8 mouse cellular contexts compared by ENCODE assay signal in the genomic region with DNA sequence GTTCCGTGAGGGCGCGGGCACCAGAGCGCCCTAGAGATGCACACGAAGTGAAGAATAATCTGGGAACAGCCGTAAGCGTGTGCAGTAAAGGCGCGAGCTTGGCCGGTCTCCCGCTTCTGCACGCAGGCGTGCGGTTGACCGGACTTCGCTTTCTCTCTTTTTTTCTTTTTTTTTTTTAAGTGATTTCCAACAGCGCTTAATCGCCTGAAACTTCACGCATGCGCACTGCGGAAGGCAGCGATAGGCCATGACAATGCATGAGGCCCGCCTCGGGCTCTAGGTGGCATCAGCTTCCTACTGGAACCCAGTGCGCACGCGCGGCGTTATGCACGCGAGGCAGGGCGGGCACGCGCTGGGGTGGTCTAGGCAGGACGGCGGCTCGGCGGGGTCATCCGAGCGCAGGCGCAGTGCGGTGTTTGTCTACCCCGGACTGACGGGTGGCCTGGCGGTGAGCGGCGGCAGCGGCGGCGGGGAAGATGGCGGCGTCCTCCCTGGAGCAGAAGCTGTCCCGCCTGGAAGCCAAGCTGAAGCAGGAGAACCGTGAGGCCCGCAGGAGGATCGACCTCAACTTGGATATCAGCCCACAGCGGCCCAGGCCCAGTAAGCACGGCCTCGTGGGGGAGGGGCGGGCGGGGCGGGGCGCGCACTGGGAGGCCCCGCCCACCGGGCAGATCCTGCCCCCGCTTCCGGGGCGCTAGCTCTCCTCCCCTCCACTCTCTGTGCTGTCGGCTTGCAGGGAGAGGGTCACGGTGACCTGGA. TPM values are rescaled to one million over a fixed set of nuclear protein-coding genes. Genes with fewer than 3 reads are reported as not detected.
A peak's percentile ranks its signal among the peaks of the same experiment; 100 is the strongest.
DNase-seq lines count a peak whose midpoint lies in the region; ATAC-seq and TF ChIP-seq lines count a peak whose summit lies in the region.

Gene Map2k7 (plus strand): TSS at position 307 of the 759 bp plus-strand sequence.
Gene Gm49320 (plus strand): TSS at position 432 of the 759 bp plus-strand sequence.

- peak within 1 kb of the TSS; percentile 53 for H3K4me3 ChIP-seq in hindbrain, postnatal 0 days (ENCODE audit: low read length)
- peak within 1 kb of the TSS; percentile 96 for H3K4me3 ChIP-seq in left cerebral cortex, adult 2 months

- H3K4me2 ChIP-seq in hindbrain, postnatal 0 days (ENCODE audit: low read depth, low read length): peak within 1 kb of the TSS; percentile 76

- no peaks in the 10 kb centered on the region for H3K27me3 ChIP-seq in hindbrain, postnatal 0 days (ENCODE audit: insufficient read depth, low read length)

- no peaks in the 10 kb centered on the region for H3K9me3 ChIP-seq in hindbrain, postnatal 0 days (ENCODE audit: low read length)

- peak; percentile 96 for ATAC-seq in hindbrain, postnatal 0 days
- peak; percentile 89 for ATAC-seq in megakaryocyte, adult 5-6 weeks (ENCODE audit: poor library complexity, severe bottlenecking)

- H3K36me3 ChIP-seq in hindbrain, postnatal 0 days (ENCODE audit: insufficient read depth, low read length): peaks cover 20% of the 10 kb centered on the region

- peak; percentile 63 for TF ChIP-seq CTCF in hindbrain, postnatal 0 days (IDR thresholded peaks at IDR 0.05; ENCODE audit: low read depth)
- TF ChIP-seq CTCF in left cerebral cortex, adult 2 months (IDR thresholded peaks at IDR 0.05): peak; percentile 69

- peak within 1 kb of the TSS; percentile 91 for H3K27ac ChIP-seq in hindbrain, postnatal 0 days
- peak within 1 kb of the TSS; percentile 94 for H3K27ac ChIP-seq in left cerebral cortex, adult 2 months

- WGBS in hindbrain, postnatal 0 days: under 1% methylated on average over 69 of the region's 71 CpGs

- peak; percentile 100 for DNase-seq in WW6 (ENCODE audit: low read depth, low spot score)
- DNase-seq in cerebellum, postnatal 4 days (ENCODE audit: low spot score in 2 of 2): peak; percentile 100
- DNase-seq in gastrocnemius, adult 18-20 months (ENCODE audit: low spot score): peak; percentile 99
- DNase-seq in hindbrain, postnatal 0 days (ENCODE audit: low spot score): peak; percentile 100
- peak; percentile 100 for DNase-seq in left cerebral cortex, adult 2 months (ENCODE audit: extremely low spot score in 1 of 2, low spot score in 2 of 2)
- DNase-seq in right cerebral cortex, adult 2 months (ENCODE audit: low spot score in 2 of 2): peak; percentile 100
- peak; percentile 100 for DNase-seq in urinary bladder, postnatal 14 days (ENCODE audit: low spot score)

- H3K4me1 ChIP-seq in hindbrain, postnatal 0 days (ENCODE audit: insufficient read depth, low read length): peaks cover 17% of the 10 kb centered on the region

- intact Hi-C loops in left cerebral cortex, adult 2 months (cut with DNase I): loop anchor here (2.0 kb wide), 1 partner anchor 14 kb away; the partner anchor contains the start of gene Snapc2

- H3K9ac ChIP-seq in hindbrain, postnatal 0 days (replicated peaks; ENCODE audit: low read length): peak within 1 kb of the TSS; percentile 64

RNA-seq across cellular contexts. Expression of gene Map2k7, which starts in this region (rescaled TPM):
- 10 to 100 TPM; 80.9 to 90.4 TPM for total RNA-seq in gastrocnemius, adult 18-20 months (2021)
- total RNA-seq in hindbrain, postnatal 0 days (2014; rRNA removed): 30.8 and 39.7 TPM in 2 replicates
- polyA plus RNA-seq in hindbrain, postnatal 0 days (2015; fragmentation: Nextera tagmentation; extraction: Ambion mirVana): 24.7 and 27.7 TPM in 2 replicates
- total RNA-seq in left cerebral cortex, adult 2 months (2021): 10 to 100 TPM; 98.1 to 99.1 TPM
- 24.6 and 32.4 TPM in 2 replicates for total RNA-seq in megakaryocyte, adult 5-6 weeks (2015)
- 27.1 and 32.4 TPM in 2 replicates for total RNA-seq in megakaryocyte, adult 5-6 weeks (2017)

RNA-seq across cellular contexts. Expression of gene Gm49320, which starts in this region (rescaled TPM):
- under 1 TPM in 1 of 2 experiments, not detected in 1; 0.14 TPM for total RNA-seq in gastrocnemius, adult 18-20 months (2021)
- total RNA-seq in hindbrain, postnatal 0 days (2014; rRNA removed): not detected in 2 replicates
- 0.25 and 0.74 TPM in 2 replicates for polyA plus RNA-seq in hindbrain, postnatal 0 days (2015; fragmentation: Nextera tagmentation; extraction: Ambion mirVana)
- total RNA-seq in left cerebral cortex, adult 2 months (2021): 1 to 10 TPM in 1 of 2 experiments, not detected in 1; 1.8 TPM
- total RNA-seq in megakaryocyte, adult 5-6 weeks (2015): not detected in 2 replicates
- 0.12 TPM in 1 of 2 replicates, not detected in the other for total RNA-seq in megakaryocyte, adult 5-6 weeks (2017)

Comparison
In these comparisons a context has a peak if more than half of its experiments do, and no peak if none do; other contexts are left out.
1. Peak in every context shown above with its lines: DNase-seq, ATAC-seq, H3K4me3 ChIP-seq and H3K27ac ChIP-seq.